Mouse (Mus musculus) E14TG2a.4 (cell line): Measurements from ENCODE around the gene Ddx50.
A peak's percentile ranks its signal among the peaks of the same experiment; 100 is the strongest.
"Not testable (repeated sequence)": the region's sequence is repeated elsewhere in the genome, so short reads cannot be mapped to it uniquely, and the experiment has no call there.

Experiments used
- H3K27me3 ChIP-seq: 2 replicates; pipeline ENCODE4 v1.6.1; 2014; ENCODE audit warnings: low read length, control low read depth; ENCODE audit not compliant: insufficient read depth
- H3K36me3 ChIP-seq: 2 replicates; pipeline ENCODE4 v1.6.1; 2014; ENCODE audit warnings: low read length, control low read depth; ENCODE audit not compliant: insufficient read depth
- H3K4me1 ChIP-seq: replicated peaks from 2 replicates; pipeline ENCODE4 v1.6.1; 2014; ENCODE audit warnings: low read depth, low read length, control low read depth
- H3K4me3 ChIP-seq: replicated peaks from 2 replicates; pipeline ENCODE4 v1.5.1; 2014; ENCODE audit warnings: mild to moderate bottlenecking, low read length
- H3K9me3 ChIP-seq: 2 replicates; pipeline ENCODE4 v1.6.1; 2014; ENCODE audit warnings: low read length, control low read depth
- CTCF ChIP-seq: conservative IDR thresholded peaks from 2 replicates; pipeline ENCODE4 v1.5.1; 2014; ENCODE audit warnings: low read length
- NANOG ChIP-seq: IDR thresholded peaks from 2 replicates; pipeline ENCODE4 v1.6.1; 2014; ENCODE audit warnings: borderline replicate concordance, low read length, mixed read lengths
- POU5F1 ChIP-seq: IDR thresholded peaks from 2 replicates; pipeline ENCODE4 v1.6.1; 2014; ENCODE audit warnings: low read length, borderline replicate concordance

Gene Ddx50

GRCm38 (mm10) chr10:62604161-62604560 is 46.9 kb downstream of the Ddx50 start:
- Histone ChIP-seq H3K4me1 (peaks cover 28% of the 10 kb centered on the region), H3K27me3 (no peaks in the 10 kb centered on the region), H3K36me3 (peaks cover 20% of the 10 kb centered on the region), H3K9me3 (peaks cover 25% of the 10 kb centered on the region), H3K4me3 (no peak overlapping the region)
- TF ChIP-seq POU5F1 (no peak), NANOG (no peak), CTCF (no peak)

- peaks cover 34% of the 10 kb centered on the region for H3K4me1 ChIP-seq
- H3K27me3 ChIP-seq = no peaks in the 10 kb centered on the region
- H3K9me3 ChIP-seq = peaks cover 22% of the 10 kb centered on the region
- peaks cover 27% of the 10 kb centered on the region for H3K36me3 ChIP-seq
- peak overlapping the region; percentile 97 for H3K4me3 ChIP-seq
- TF ChIP-seq POU5F1 = no peak
- TF ChIP-seq CTCF = no peak
- no peak for TF ChIP-seq NANOG
These were observed 47.6 kb downstream of the Ddx50 start for GRCm38 (mm10) chr10:62603233-62604030.

GRCm38 (mm10) chr10:62602177-62603040 is 48.6 kb downstream of the Ddx50 start, which contains the start of gene Ddx21:
TSS of gene Ddx21 (minus strand) at chr10:62602281.
- no peaks in the 10 kb centered on the region for H3K27me3 ChIP-seq
- H3K36me3 ChIP-seq = peaks cover 30% of the 10 kb centered on the region
- peak within 1 kb of the TSS; percentile 97 for H3K4me3 ChIP-seq
- peaks cover 11% of the 10 kb centered on the region for H3K9me3 ChIP-seq
- TF ChIP-seq CTCF (no peak), NANOG (no peak), POU5F1 (no peak)
- H3K4me1 ChIP-seq = peaks cover 45% of the 10 kb centered on the region

- peaks cover 5% of the 10 kb centered on the region; the same call in 1 of the 2 replicates for H3K9me3 ChIP-seq
- peak overlapping the region; percentile 97 for H3K4me3 ChIP-seq
- H3K4me1 ChIP-seq = peaks cover 51% of the 10 kb centered on the region
- H3K27me3 ChIP-seq = no peaks in the 10 kb centered on the region
- H3K36me3 ChIP-seq = peaks cover 35% of the 10 kb centered on the region
- no peak for TF ChIP-seq CTCF
These were observed 49.2 kb downstream of the Ddx50 start for GRCm38 (mm10) chr10:62601833-62602176.

GRCm38 (mm10) chr10:62601053-62601791 is 49.8 kb downstream of the Ddx50 start:
- H3K9me3 ChIP-seq = peaks cover under 1% of the 10 kb centered on the region; the same call in 1 of the 2 replicates
- TF ChIP-seq POU5F1 (no peak), NANOG (no peak), CTCF (no peak)
- H3K27me3 ChIP-seq = no peaks in the 10 kb centered on the region
- H3K4me1 ChIP-seq = peaks cover 55% of the 10 kb centered on the region
- H3K4me3 ChIP-seq = peak overlapping the region; percentile 97
- peaks cover 40% of the 10 kb centered on the region for H3K36me3 ChIP-seq

GRCm38 (mm10) chr10:62600056-62600455 is 51.0 kb downstream of the Ddx50 start:
- peaks cover 62% of the 10 kb centered on the region for H3K4me1 ChIP-seq
- TF ChIP-seq POU5F1 (no peak), NANOG (no peak), CTCF (no peak)
- no peaks in the 10 kb centered on the region for H3K27me3 ChIP-seq
- peaks cover 52% of the 10 kb centered on the region for H3K36me3 ChIP-seq
- H3K4me3 ChIP-seq = peak overlapping the region; percentile 97
- no peaks in the 10 kb centered on the region for H3K9me3 ChIP-seq

GRCm38 (mm10) chr10:62599311-62599710 is 51.7 kb downstream of the Ddx50 start:
- not testable (repeated sequence) for H3K9me3 ChIP-seq, H3K27me3 ChIP-seq
- H3K4me3 ChIP-seq = peak overlapping the region; percentile 97; the same call in 1 of the 2 replicates
- H3K4me1 ChIP-seq = peaks cover 67% of the 10 kb centered on the region
- H3K36me3 ChIP-seq = peaks cover 60% of the 10 kb centered on the region

GRCm38 (mm10) chr10:62592496-62592895 is 58.5 kb downstream of the Ddx50 start:
- Histone ChIP-seq H3K27me3 (no peaks in the 10 kb centered on the region), H3K4me3 (no peak overlapping the region), H3K4me1 (peaks cover 51% of the 10 kb centered on the region), H3K9me3 (no peaks in the 10 kb centered on the region), H3K36me3 (peaks cover 99% of the 10 kb centered on the region)
- TF ChIP-seq NANOG (no peak), CTCF (no peak), POU5F1 (no peak)
